Mouse (Mus musculus) right cerebral cortex, postnatal 10 days (tissue): Measurements from ENCODE around the gene Lingo2.
"Not testable (repeated sequence)": the region's sequence is repeated elsewhere in the genome, so short reads cannot be mapped to it uniquely, and the experiment has no call there.

ENCODE experiments used
- DNase-seq, 2 experiments: peaks; one replicate each; pipeline ENCODE4 v3.0.0; 2021; ENCODE audit warnings: low spot score in 2 of 2

Gene Lingo2

GRCm38 (mm10) chr4:36081095-36081852 is 870.3 kb downstream of the Lingo2 start:
- DNase-seq, result no peak

GRCm38 (mm10) chr4:36078910-36079525 is 872.5 kb downstream of the Lingo2 start:
- DNase-seq, result no peak

- DNase-seq, result not testable (repeated sequence)
Measured at GRCm38 (mm10) chr4:36064701-36065100, 886.8 kb downstream of the Lingo2 start.

- no peak for DNase-seq
Measured at GRCm38 (mm10) chr4:36052791-36053376, 898.7 kb downstream of the Lingo2 start.

GRCm38 (mm10) chr4:36040361-36040760 is 911.2 kb downstream of the Lingo2 start:
- DNase-seq, result peak in 1 of 2 experiments; percentile 33

GRCm38 (mm10) chr4:36038742-36039141 is 912.8 kb downstream of the Lingo2 start:
- DNase-seq, result no peak

- DNase-seq, result no peak
Measured at GRCm38 (mm10) chr4:36032039-36032438, 919.5 kb downstream of the Lingo2 start.

GRCm38 (mm10) chr4:36014181-36014580 is 937.4 kb downstream of the Lingo2 start:
- DNase-seq, result no peak

GRCm38 (mm10) chr4:35992005-35992763 is 959.4 kb downstream of the Lingo2 start:
- DNase-seq, result no peak

- DNase-seq, result no peak
Measured at GRCm38 (mm10) chr4:35986012-35986411, 965.5 kb downstream of the Lingo2 start.

- no peak for DNase-seq
Measured at GRCm38 (mm10) chr4:35963532-35963931, 988.0 kb downstream of the Lingo2 start.

GRCm38 (mm10) chr4:35951894-35952293 is 999.7 kb downstream of the Lingo2 start:
- no peak for DNase-seq

GRCm38 (mm10) chr4:35951251-35951650 is 1000.3 kb downstream of the Lingo2 start:
- DNase-seq, result no peak

GRCm38 (mm10) chr4:35934056-35934661 is 1017.4 kb downstream of the Lingo2 start:
- no peak for DNase-seq

- no peak for DNase-seq
Measured at GRCm38 (mm10) chr4:35927722-35928121, 1023.8 kb downstream of the Lingo2 start.

- DNase-seq, result no peak
Measured at GRCm38 (mm10) chr4:35917453-35917852, 1034.1 kb downstream of the Lingo2 start.

GRCm38 (mm10) chr4:35897769-35898564 is 1053.6 kb downstream of the Lingo2 start:
- DNase-seq, result no peak

- peak; percentile 34 to 63 for DNase-seq
Measured at GRCm38 (mm10) chr4:35885591-35886542, 1065.7 kb downstream of the Lingo2 start.

GRCm38 (mm10) chr4:35884946-35885460 is 1066.5 kb downstream of the Lingo2 start:
- DNase-seq, result no peak
